In the genomic region with DNA sequence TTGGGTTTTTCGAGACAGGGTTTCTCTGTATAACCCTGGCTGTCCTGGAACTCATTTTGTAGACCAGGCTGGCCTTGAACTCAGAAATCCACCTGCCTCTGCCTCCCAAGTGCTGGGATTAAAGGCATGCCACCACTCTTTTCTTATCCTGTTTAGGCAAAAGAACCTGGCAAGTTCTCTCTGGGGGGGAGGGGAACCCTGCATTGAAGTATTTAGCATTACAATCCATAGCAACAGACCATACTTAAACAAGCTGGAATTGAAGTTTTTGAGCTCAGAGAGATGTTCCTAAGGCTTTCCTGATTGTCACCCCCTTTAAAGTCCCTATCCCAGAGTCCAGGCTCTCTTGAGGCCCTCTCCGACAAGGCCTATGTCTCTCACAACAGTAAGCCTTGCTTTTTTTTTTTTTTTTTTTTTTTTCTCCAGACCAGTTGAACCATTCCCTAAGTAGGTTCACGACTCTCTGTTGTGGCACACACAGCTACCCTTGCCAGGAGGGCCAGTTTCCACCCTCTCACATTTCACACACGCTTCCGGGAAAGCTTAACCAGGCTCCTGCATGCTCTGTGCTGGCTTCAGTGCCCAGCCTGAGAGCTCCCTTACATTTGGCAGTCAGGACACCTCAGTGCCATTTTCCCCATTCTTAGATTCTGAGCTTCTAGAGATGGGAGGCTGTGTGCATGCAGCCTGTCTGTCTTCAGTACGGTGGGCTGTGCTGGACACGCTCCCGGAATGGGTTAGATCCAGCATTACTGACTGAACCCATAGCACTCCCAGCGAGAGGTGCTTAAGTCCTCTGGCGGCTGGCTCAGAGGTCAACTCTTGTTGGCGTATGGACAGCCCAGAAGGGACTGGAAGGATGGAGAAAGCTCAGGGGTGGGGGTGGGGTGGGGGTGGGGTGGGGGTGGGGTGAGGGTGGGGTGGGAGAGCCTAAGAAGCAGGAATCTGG, we compare ENCODE assay signal across 18 mouse cellular contexts. TPM values are rescaled to one million over a fixed set of nuclear protein-coding genes. Genes with fewer than 3 reads are reported as not detected.
A peak's percentile ranks its signal among the peaks of the same experiment; 100 is the strongest.
DNase-seq lines count a peak whose midpoint lies in the region; ATAC-seq and TF ChIP-seq lines count a peak whose summit lies in the region.
"Had no signal": no experiment of that assay in that cellular context is flagged by ENCODE, and none has a peak within 500 bp of the region (broad histone marks: within the 10 kb centered on the region; RNA-seq: fewer than 3 reads in every experiment).

No protein-coding gene starts in this region.

- H3K4me2 ChIP-seq in embryonic facial prominence, embryonic 14.5 days (ENCODE audit: low read depth, low read length) = no peak overlapping the region
- H3K4me2 ChIP-seq: embryonic facial prominence, embryonic 12.5 days; hindbrain, embryonic 12.5 days; liver, embryonic 12.5 days; lung, embryonic 15.5 days had no signal

- H3K36me3 ChIP-seq in embryonic facial prominence, embryonic 14.5 days (ENCODE audit: control insufficient read depth, insufficient read depth, low read length) = no peaks in the 10 kb centered on the region
- H3K36me3 ChIP-seq in embryonic facial prominence, embryonic 10.5 days (replicated peaks) = no peaks in the 10 kb centered on the region
- H3K36me3 ChIP-seq in kidney, adult 2 months (ENCODE audit: control insufficient read depth, insufficient read depth, low read length) = no peaks in the 10 kb centered on the region
- H3K36me3 ChIP-seq in ES-Bruce4 (ENCODE audit: control insufficient read depth, insufficient read depth, low read length, poor library complexity, severe bottlenecking) = no peaks in the 10 kb centered on the region
- H3K36me3 ChIP-seq: embryonic facial prominence, embryonic 12.5 days; hindbrain, embryonic 12.5 days; liver, embryonic 12.5 days; lung, embryonic 15.5 days had no signal

- H3K9ac ChIP-seq in embryonic facial prominence, embryonic 14.5 days (ENCODE audit: low read depth, low read length) = no peak overlapping the region
- H3K9ac ChIP-seq in ES-Bruce4 (ENCODE audit: low read depth, poor library complexity, severe bottlenecking) = 0 out of 2 replicates have a peak overlapping the region, but pooled peaks have one; percentile 22
- H3K9ac ChIP-seq: embryonic facial prominence, embryonic 12.5 days; hindbrain, embryonic 12.5 days; liver, embryonic 12.5 days; lung, embryonic 15.5 days had no signal

- ATAC-seq in embryonic facial prominence, embryonic 14.5 days (ENCODE audit: low read depth) = no peak
- ATAC-seq in erythroblast, adult 5-6 weeks (replicated peaks; ENCODE audit: low FRiP score, poor library complexity, severe bottlenecking) = no peak
- ATAC-seq: inflammation-experienced regulatory T-cells, adult 6 months; liver, embryonic 12.5 days; midbrain, embryonic 16.5 days had no signal

- H3K9me3 ChIP-seq in embryonic facial prominence, embryonic 14.5 days (ENCODE audit: control insufficient read depth, low read length) = no peaks in the 10 kb centered on the region
- no peaks in the 10 kb centered on the region for H3K9me3 ChIP-seq in embryonic facial prominence, embryonic 10.5 days
- no peaks in the 10 kb centered on the region for H3K9me3 ChIP-seq in ES-Bruce4 (replicated peaks; ENCODE audit: control insufficient read depth, insufficient read depth, low read length, poor library complexity, severe bottlenecking)
- H3K9me3 ChIP-seq: embryonic facial prominence, embryonic 12.5 days; hindbrain, embryonic 12.5 days; liver, embryonic 12.5 days; lung, embryonic 15.5 days had no signal

- TF ChIP-seq CTCF in kidney, adult 2 months (conservative IDR thresholded peaks at IDR 0.05; ENCODE audit: insufficient read depth, insufficient read length, low read depth, low read length) = no peak
- no peak for TF ChIP-seq CTCF in ES-Bruce4 (IDR thresholded peaks at IDR 0.05; ENCODE audit: low read depth, low read length)

- H3K4me1 ChIP-seq in embryonic facial prominence, embryonic 14.5 days (ENCODE audit: control insufficient read depth, insufficient read depth, low read length) = no peaks in the 10 kb centered on the region
- H3K4me1 ChIP-seq in embryonic facial prominence, embryonic 10.5 days = peaks cover 8% of the 10 kb centered on the region
- peaks cover 2% of the 10 kb centered on the region; the same call in 1 of the 2 replicates for H3K4me1 ChIP-seq in kidney, adult 2 months (ENCODE audit: control insufficient read depth, insufficient read depth, low read length)
- H3K4me1 ChIP-seq in ES-Bruce4 (ENCODE audit: control insufficient read depth, insufficient read depth, low read length) = peaks cover 2% of the 10 kb centered on the region
- H3K4me1 ChIP-seq: embryonic facial prominence, embryonic 12.5 days; hindbrain, embryonic 12.5 days; liver, embryonic 12.5 days; lung, embryonic 15.5 days had no signal

- TF ChIP-seq POLR2A in kidney, adult 2 months (IDR thresholded peaks at IDR 0.05; ENCODE audit: low read depth, low read length) = no peak
- TF ChIP-seq POLR2A in ES-Bruce4 (IDR thresholded peaks at IDR 0.05; ENCODE audit: insufficient read depth, low read length) = no peak

- WGBS in embryonic facial prominence, embryonic 14.5 days = 52% methylated on average over 11 of the region's 11 CpGs
- 63% methylated on average over 11 of the region's 11 CpGs for WGBS in embryonic facial prominence, embryonic 10.5 days
- WGBS in kidney, adult 2 months = 49% methylated on average over 11 of the region's 11 CpGs

- no peak overlapping the region for H3K27ac ChIP-seq in embryonic facial prominence, embryonic 14.5 days (replicated peaks; ENCODE audit: low read depth, low read length)
- H3K27ac ChIP-seq in embryonic facial prominence, embryonic 10.5 days (replicated peaks) = no peak overlapping the region
- peak overlapping the region; percentile 79; the same call in 1 of the 2 replicates for H3K27ac ChIP-seq in kidney, adult 2 months (ENCODE audit: insufficient read depth, low read depth, low read length)
- H3K27ac ChIP-seq in ES-Bruce4 (ENCODE audit: insufficient read depth, low read length) = peak overlapping the region; percentile 7
- H3K27ac ChIP-seq: embryonic facial prominence, embryonic 12.5 days; heart, adult 2 months; hindbrain, embryonic 12.5 days; liver, embryonic 12.5 days; lung, embryonic 15.5 days had no signal

- peak; percentile 13 for DNase-seq in embryonic facial prominence, embryonic 14.5 days (ENCODE audit: low spot score)
- DNase-seq in embryonic facial prominence, embryonic 10.5 days (ENCODE audit: low spot score) = no peak
- peak; percentile 60 for DNase-seq in kidney, adult 2 months
- DNase-seq in kidney, postnatal 4 days = no peak
- DNase-seq in gastrocnemius, postnatal 10 days = peak; percentile 21
- no peak for DNase-seq in layer of hippocampus, postnatal 14 days (ENCODE audit: low spot score in 2 of 2)
- DNase-seq: cerebellum, adult 11 months; cerebellum, postnatal 36 days; heart, adult 2 months; left cerebral cortex, postnatal 4 days had no signal

- no peaks in the 10 kb centered on the region for H3K27me3 ChIP-seq in embryonic facial prominence, embryonic 14.5 days (replicated peaks; ENCODE audit: control insufficient read depth, insufficient read depth, low read length)
- no peaks in the 10 kb centered on the region for H3K27me3 ChIP-seq in embryonic facial prominence, embryonic 10.5 days (replicated peaks; ENCODE audit: low read depth, poor library complexity, severe bottlenecking)
- no peaks in the 10 kb centered on the region for H3K27me3 ChIP-seq in kidney, adult 2 months (replicated peaks; ENCODE audit: control insufficient read depth, insufficient read depth, low read length)
- no peaks in the 10 kb centered on the region for H3K27me3 ChIP-seq in ES-Bruce4 (ENCODE audit: control insufficient read depth, insufficient read depth, low read length, poor library complexity, severe bottlenecking)
- H3K27me3 ChIP-seq: embryonic facial prominence, embryonic 12.5 days; hindbrain, embryonic 12.5 days; liver, embryonic 12.5 days; lung, embryonic 15.5 days had no signal

- H3K4me3 ChIP-seq in embryonic facial prominence, embryonic 14.5 days (ENCODE audit: low read depth, low read length) = no peak overlapping the region
- H3K4me3 ChIP-seq in embryonic facial prominence, embryonic 10.5 days = no peak overlapping the region
- H3K4me3 ChIP-seq in kidney, adult 2 months (ENCODE audit: insufficient read depth, low read depth, low read length) = no peak overlapping the region
- H3K4me3 ChIP-seq in ES-Bruce4 (ENCODE audit: low read depth, low read length) = no peak overlapping the region
- H3K4me3 ChIP-seq: embryonic facial prominence, embryonic 12.5 days; heart, adult 2 months; hindbrain, embryonic 12.5 days; liver, embryonic 12.5 days; lung, embryonic 15.5 days had no signal

- no peak for TF ChIP-seq EP300 in ES-Bruce4 (IDR thresholded peaks at IDR 0.05; ENCODE audit: insufficient read depth, low read depth, low read length)

RNA-seq across cellular contexts. Expression of a gene that starts 8.2 kb away (rescaled TPM):
- polyA plus RNA-seq in embryonic facial prominence, embryonic 14.5 days (2014; fragmentation: Nextera tagmentation; extraction: Ambion mirVana) = 12.1 and 13.4 TPM in 2 replicates
- 25.0 and 26.3 TPM in 2 replicates for polyA plus RNA-seq in embryonic facial prominence, embryonic 10.5 days (2016; fragmentation: Nextera tagmentation; extraction: Ambion mirVana)
- 0.90 and 1.3 TPM in 2 replicates for polyA plus RNA-seq in kidney, adult 2 months (2012; rRNA removed)
- 13.0 and 14.0 TPM in 2 replicates for polyA plus RNA-seq in ES-Bruce4 (2011; ENCODE audit: insufficient read depth, insufficient read length, low read depth, missing spikeins)
- total RNA-seq in gastrocnemius, postnatal 10 days (2021) = 1 to 10 TPM; 1.7 to 2.0 TPM
- total RNA-seq in erythroblast, adult 5-6 weeks (2015; ENCODE audit: low replicate concordance) = 7.9 and 12.7 TPM in 2 replicates
- 13.1 and 16.7 TPM in 2 replicates for total RNA-seq in erythroblast, adult 5-6 weeks (2017; ENCODE audit: low replicate concordance)
- total RNA-seq in layer of hippocampus, postnatal 14 days (2021) = under 1 TPM; 0.31 to 0.74 TPM

RNA-seq across cellular contexts. Expression of a gene that starts 13.9 kb away (rescaled TPM):
- polyA plus RNA-seq in embryonic facial prominence, embryonic 14.5 days (2014; fragmentation: Nextera tagmentation; extraction: Ambion mirVana) = 1.8 and 2.6 TPM in 2 replicates
- 0.10 and 0.18 TPM in 2 replicates for polyA plus RNA-seq in embryonic facial prominence, embryonic 10.5 days (2016; fragmentation: Nextera tagmentation; extraction: Ambion mirVana)
- 7.4 and 8.7 TPM in 2 replicates for polyA plus RNA-seq in kidney, adult 2 months (2012; rRNA removed)
- 0.42 and 0.55 TPM in 2 replicates for polyA plus RNA-seq in ES-Bruce4 (2011; ENCODE audit: insufficient read depth, insufficient read length, low read depth, missing spikeins)
- 1 to 10 TPM; 6.0 to 7.2 TPM for total RNA-seq in gastrocnemius, postnatal 10 days (2021)
- not detected in 2 replicates for total RNA-seq in erythroblast, adult 5-6 weeks (2015; ENCODE audit: low replicate concordance)
- not detected in 2 replicates for total RNA-seq in erythroblast, adult 5-6 weeks (2017; ENCODE audit: low replicate concordance)
- total RNA-seq in layer of hippocampus, postnatal 14 days (2021) = 1 to 10 TPM; 1.8 to 3.0 TPM

RNA-seq across cellular contexts. Expression of a gene that starts 30.5 kb away (rescaled TPM):
- polyA plus RNA-seq in embryonic facial prominence, embryonic 14.5 days (2014; fragmentation: Nextera tagmentation; extraction: Ambion mirVana) = 107 and 111 TPM in 2 replicates
- 122 and 123 TPM in 2 replicates for polyA plus RNA-seq in embryonic facial prominence, embryonic 10.5 days (2016; fragmentation: Nextera tagmentation; extraction: Ambion mirVana)
- 77.6 and 91.0 TPM in 2 replicates for polyA plus RNA-seq in kidney, adult 2 months (2012; rRNA removed)
- 51.9 TPM in 2 replicates for polyA plus RNA-seq in ES-Bruce4 (2011; ENCODE audit: insufficient read depth, insufficient read length, low read depth, missing spikeins)
- 10 to 100 TPM; 70.7 to 81.6 TPM for total RNA-seq in gastrocnemius, postnatal 10 days (2021)
- total RNA-seq in erythroblast, adult 5-6 weeks (2015; ENCODE audit: low replicate concordance) = 12.5 and 25.2 TPM in 2 replicates
- total RNA-seq in erythroblast, adult 5-6 weeks (2017; ENCODE audit: low replicate concordance) = 3.3 and 6.0 TPM in 2 replicates
- total RNA-seq in layer of hippocampus, postnatal 14 days (2021) = 10 to 100 TPM; 60.6 to 61.9 TPM

RNA-seq across cellular contexts. Expression of a gene that starts 30.6 kb away (rescaled TPM):
- polyA plus RNA-seq in embryonic facial prominence, embryonic 14.5 days (2014; fragmentation: Nextera tagmentation; extraction: Ambion mirVana) = 188 and 213 TPM in 2 replicates
- polyA plus RNA-seq in embryonic facial prominence, embryonic 10.5 days (2016; fragmentation: Nextera tagmentation; extraction: Ambion mirVana) = 189 and 206 TPM in 2 replicates
- polyA plus RNA-seq in kidney, adult 2 months (2012; rRNA removed) = 86.5 and 104 TPM in 2 replicates
- 36.2 and 37.1 TPM in 2 replicates for polyA plus RNA-seq in ES-Bruce4 (2011; ENCODE audit: insufficient read depth, insufficient read length, low read depth, missing spikeins)
- 10 to 100 TPM; 30.2 to 32.3 TPM for total RNA-seq in gastrocnemius, postnatal 10 days (2021)
- 3.1 and 4.4 TPM in 2 replicates for total RNA-seq in erythroblast, adult 5-6 weeks (2015; ENCODE audit: low replicate concordance)
- 2.5 and 4.0 TPM in 2 replicates for total RNA-seq in erythroblast, adult 5-6 weeks (2017; ENCODE audit: low replicate concordance)
- total RNA-seq in layer of hippocampus, postnatal 14 days (2021) = 10 to 100 TPM; 22.1 to 22.9 TPM

RNA-seq across cellular contexts. Expression of a gene that starts 52.5 kb away (rescaled TPM):
- polyA plus RNA-seq in embryonic facial prominence, embryonic 14.5 days (2014; fragmentation: Nextera tagmentation; extraction: Ambion mirVana) = 18.8 and 22.0 TPM in 2 replicates
- polyA plus RNA-seq in embryonic facial prominence, embryonic 10.5 days (2016; fragmentation: Nextera tagmentation; extraction: Ambion mirVana) = 17.4 and 18.4 TPM in 2 replicates
- polyA plus RNA-seq in kidney, adult 2 months (2012; rRNA removed) = 37.1 and 37.5 TPM in 2 replicates
- 15.3 and 15.4 TPM in 2 replicates for polyA plus RNA-seq in ES-Bruce4 (2011; ENCODE audit: insufficient read depth, insufficient read length, low read depth, missing spikeins)
- total RNA-seq in gastrocnemius, postnatal 10 days (2021) = 10 to 100 TPM in 1 of 2 experiments, 1 to 10 TPM in 1; 9.4 to 12.1 TPM
- total RNA-seq in erythroblast, adult 5-6 weeks (2015; ENCODE audit: low replicate concordance) = 2.3 and 6.0 TPM in 2 replicates
- total RNA-seq in erythroblast, adult 5-6 weeks (2017; ENCODE audit: low replicate concordance) = 3.5 and 6.0 TPM in 2 replicates
- 10 to 100 TPM; 18.6 to 20.5 TPM for total RNA-seq in layer of hippocampus, postnatal 14 days (2021)

Comparison
In these comparisons a context has a peak if more than half of its experiments do, and no peak if none do; other contexts are left out.
1. DNase-seq: peak in embryonic facial prominence, embryonic 14.5 days (single experiment), kidney, adult 2 months (single experiment) and gastrocnemius, postnatal 10 days (single experiment); none in embryonic facial prominence, embryonic 10.5 days (single experiment), kidney, postnatal 4 days (0 of 2) and layer of hippocampus, postnatal 14 days (0 of 2).
2. H3K27ac ChIP-seq: peak in kidney, adult 2 months (single experiment) and ES-Bruce4 (single experiment); none in embryonic facial prominence, embryonic 14.5 days (single experiment) and embryonic facial prominence, embryonic 10.5 days (single experiment).